Mouse (Mus musculus) heart, embryonic 15.5 days (tissue): ENCODE data around the gene Ndufa4l2. TPM values are rescaled to one million over a fixed set of nuclear protein-coding genes. Genes with fewer than 3 reads are reported as not detected.

Source experiments
- ATAC-seq: fragments of 200-750 bp; cut with Nextera tagmentation; replicated peaks from 2 replicates; pipeline ENCODE4 v1.8.0; 2017; ENCODE audit warnings: low read depth, moderate TSS enrichment; ENCODE audit not compliant: insufficient number of reproducible peaks, insufficient read depth, low FRiP score
- H3K27ac ChIP-seq: fragments of 300-500 bp; sonication (generic); 2 replicates; pipeline ENCODE4 v1.5.1; 2015; ENCODE audit warnings: mild to moderate bottlenecking, inconsistent platforms
- H3K27me3 ChIP-seq: fragments of 300-500 bp; sonication (generic); 2 replicates; pipeline ENCODE4 v1.6.1; 2015; ENCODE audit warnings: inconsistent platforms
- H3K36me3 ChIP-seq: fragments of 300-500 bp; sonication (generic); 2 replicates; pipeline ENCODE4 v1.6.1; 2015; ENCODE audit warnings: mild to moderate bottlenecking, inconsistent platforms
- H3K4me1 ChIP-seq: fragments of 300-500 bp; sonication (generic); replicated peaks from 2 replicates; pipeline ENCODE4 v1.6.1; 2015; ENCODE audit warnings: inconsistent platforms
- H3K4me2 ChIP-seq: fragments of 300-500 bp; sonication (generic); 2 replicates; pipeline ENCODE4 v1.6.1; 2015; ENCODE audit warnings: inconsistent platforms, mild to moderate bottlenecking, moderate library complexity
- H3K4me3 ChIP-seq: fragments of 300-500 bp; sonication (generic); 2 replicates; pipeline ENCODE4 v1.5.1; 2015; ENCODE audit warnings: mild to moderate bottlenecking, inconsistent platforms
- H3K9ac ChIP-seq: fragments of 300-500 bp; sonication (generic); 2 replicates; pipeline ENCODE4 v1.6.1; 2015; ENCODE audit warnings: mild to moderate bottlenecking, inconsistent platforms
- H3K9me3 ChIP-seq: fragments of 300-500 bp; sonication (generic); replicated peaks from 2 replicates; pipeline ENCODE4 v1.6.1; 2016; ENCODE audit warnings: inconsistent platforms
- WGBS: fragments of 180-500 bp; shearing (Covaris S2); methylation state at CpG from one replicate; pipeline ENCODE4 v1.1.7; 2015; ENCODE audit warnings: mixed read lengths; 5-methylcytosine and 5-hydroxymethylcytosine counted together
- polyA plus RNA-seq: library from polyadenylated mRNA; unstranded; fragments of >200 nt; fragmentation: Nextera tagmentation; extraction: Ambion mirVana; gene quantifications from 2 replicates; pipeline ENCODE4 v1.2.1, GENCODE M21; 2015

The Ndufa4l2 gene
- polyA plus RNA-seq, 1 experiment from 2014 or later: 53.6 TPM

DNA sequence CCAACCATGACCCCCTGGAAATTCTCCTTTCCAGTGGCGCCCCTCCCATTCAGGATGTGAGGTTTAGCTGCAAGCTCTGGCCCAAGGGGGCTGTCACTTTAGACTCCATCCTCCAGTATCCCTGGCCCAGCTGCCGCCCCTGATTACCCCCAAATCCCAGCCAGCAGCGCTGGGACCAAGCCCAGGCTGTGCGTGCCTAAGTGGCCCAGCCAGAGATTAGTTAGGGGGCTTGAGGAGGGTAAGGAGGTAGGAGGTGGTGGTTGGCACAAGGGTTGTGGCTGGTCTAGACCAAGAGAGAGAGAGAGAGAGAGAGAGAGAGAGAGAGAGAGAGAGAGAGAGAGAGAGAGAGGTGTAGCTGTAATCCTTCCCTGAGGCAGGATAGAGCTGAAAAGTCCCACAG, 16.8 kb downstream of the Ndufa4l2 start:
- H3K4me2 ChIP-seq: no peak overlapping the region
- H3K4me3 ChIP-seq: no peak overlapping the region; the same call in 1 of the 2 replicates
- under 1% methylated on average over 4 of the region's 4 CpGs for WGBS
- H3K4me1 ChIP-seq: peaks cover 28% of the 10 kb centered on the region
- H3K27me3 ChIP-seq: peaks cover 100% of the 10 kb centered on the region
- H3K9ac ChIP-seq: no peak overlapping the region
- H3K27ac ChIP-seq: no peak overlapping the region
- ATAC-seq: no peak
- no peaks in the 10 kb centered on the region for H3K36me3 ChIP-seq
- H3K9me3 ChIP-seq: no peaks in the 10 kb centered on the region

DNA sequence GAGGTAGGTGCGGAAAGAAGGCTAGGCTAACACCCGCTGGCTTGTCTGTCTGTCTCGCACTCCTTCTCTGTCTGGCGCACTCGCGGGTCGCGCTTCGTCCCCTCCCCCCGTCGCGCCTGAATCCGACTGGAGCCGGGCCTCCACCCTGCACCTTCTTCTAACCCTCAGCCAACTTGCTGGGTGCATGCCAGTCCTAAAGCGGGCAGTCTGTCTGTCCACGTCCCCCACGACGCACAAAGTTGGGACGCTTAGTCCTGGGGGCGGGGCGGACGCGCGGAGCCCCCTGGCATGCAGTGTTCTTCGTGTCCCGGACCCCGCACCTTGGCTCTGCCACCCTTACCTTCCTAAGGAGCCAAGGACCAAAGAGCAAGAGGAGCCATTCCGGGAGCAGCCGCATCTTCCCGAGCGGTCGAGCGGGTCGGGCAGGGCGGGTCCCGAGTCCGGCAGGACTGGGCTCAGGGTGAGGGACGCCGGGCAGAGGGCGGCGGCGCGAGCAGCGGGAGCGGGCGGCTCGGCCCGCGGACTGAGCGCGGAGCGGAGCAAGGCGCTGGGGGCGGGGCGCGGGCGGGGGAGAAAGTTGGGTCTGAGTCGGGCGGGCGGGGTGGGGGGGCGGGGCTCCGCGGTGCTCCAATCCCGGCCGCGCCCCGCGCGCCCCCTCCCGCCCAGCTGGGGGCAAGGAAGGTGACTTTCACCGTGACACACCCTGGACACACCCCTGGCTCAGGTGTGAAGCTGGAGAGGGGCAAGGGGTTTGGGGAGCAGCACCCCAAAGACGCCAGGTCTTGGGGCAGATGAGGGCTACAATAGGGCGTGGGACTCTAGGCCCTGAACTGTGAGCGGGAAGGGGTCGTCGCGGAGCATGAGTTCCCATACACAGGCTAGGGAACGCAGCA, 19.5 kb downstream of the Ndufa4l2 start, which contains the start of gene Nxph4:
TSS of gene Nxph4 (minus strand) at position 524 of the 893 bp plus-strand sequence.
- H3K27me3 ChIP-seq: peaks cover 87% of the 10 kb centered on the region
- peak within 1 kb of the TSS; percentile 55 for H3K4me3 ChIP-seq
- peak within 1 kb of the TSS; percentile 97 for H3K4me2 ChIP-seq
- H3K9ac ChIP-seq: peak within 1 kb of the TSS; percentile 59
- WGBS: under 1% methylated on average over 43 of the region's 78 CpGs
- peak; percentile 11 for ATAC-seq
- no peaks in the 10 kb centered on the region for H3K9me3 ChIP-seq
- H3K27ac ChIP-seq: no peak within 1 kb of the TSS
- H3K36me3 ChIP-seq: no peaks in the 10 kb centered on the region
- peaks cover 24% of the 10 kb centered on the region for H3K4me1 ChIP-seq

DNA sequence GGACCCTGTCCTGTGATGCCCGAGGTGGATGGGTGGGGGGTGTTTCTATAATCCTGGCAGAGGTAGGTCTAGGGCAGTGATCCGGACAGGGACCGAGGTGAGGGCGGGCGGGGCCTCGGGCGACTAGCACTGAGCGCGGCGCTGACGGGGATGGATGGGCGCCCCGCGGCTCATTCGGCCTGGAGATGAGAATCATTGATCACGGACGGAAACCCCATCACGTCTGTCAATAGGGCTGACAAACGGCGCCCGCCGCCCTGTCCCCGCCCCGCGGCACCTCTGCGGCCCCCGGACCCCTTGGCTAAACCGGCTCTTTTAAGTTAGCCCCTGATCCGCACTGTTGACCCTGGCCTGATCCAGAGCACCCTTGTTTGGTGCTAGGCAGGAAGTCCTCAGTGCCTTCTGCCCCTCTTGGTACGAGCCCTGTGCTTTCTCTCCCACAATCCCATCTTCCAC, 20.2 kb downstream of the Ndufa4l2 start:
- Histone ChIP-seq H3K27ac (no peak overlapping the region), H3K9ac (peak overlapping the region; percentile 23; the same call in 1 of the 2 replicates), H3K36me3 (no peaks in the 10 kb centered on the region), H3K27me3 (peaks cover 80% of the 10 kb centered on the region), H3K4me1 (peaks cover 24% of the 10 kb centered on the region), H3K9me3 (no peaks in the 10 kb centered on the region), H3K4me2 (peak overlapping the region; percentile 97), H3K4me3 (peak overlapping the region; percentile 55)
- ATAC-seq: no peak; the same call in 1 of the 2 replicates
- WGBS: under 1% methylated on average over 30 of the region's 30 CpGs

DNA sequence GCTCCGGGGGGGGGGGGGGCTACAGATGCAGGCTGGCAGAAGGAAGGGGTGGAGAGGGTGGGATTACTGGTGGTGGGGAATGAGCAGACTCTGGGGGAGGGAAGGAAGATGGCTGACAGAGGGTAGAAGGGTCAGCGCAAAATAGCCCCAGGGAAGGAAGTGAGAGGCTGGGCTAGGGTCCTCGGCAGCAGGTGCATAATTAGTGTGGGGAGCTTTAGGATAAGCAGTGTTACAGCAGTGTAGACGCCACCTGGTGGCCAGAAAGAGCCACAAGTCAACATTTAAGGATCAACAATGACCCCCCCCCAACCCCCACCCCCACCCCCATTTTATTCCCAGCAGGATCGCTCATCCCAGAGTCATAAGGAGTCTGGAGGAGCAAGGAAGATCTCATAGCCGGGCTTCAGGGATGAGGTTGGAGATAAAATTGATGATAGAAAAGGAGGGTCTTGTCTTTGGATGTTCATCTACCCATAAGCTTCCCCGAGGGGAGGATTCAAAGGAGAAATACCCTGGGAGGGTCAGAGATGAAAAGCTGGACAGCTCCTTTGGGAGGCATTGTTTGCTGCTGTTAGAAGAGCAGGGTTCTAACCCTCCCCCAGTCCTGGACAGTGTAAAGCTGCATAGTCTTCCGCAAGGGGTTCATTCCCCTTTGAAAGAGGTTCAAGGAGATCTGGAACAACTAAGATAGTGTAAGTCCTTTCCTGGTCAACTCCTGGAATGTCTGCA, 22.0 kb downstream of the Ndufa4l2 start:
- Histone ChIP-seq H3K9me3 (no peaks in the 10 kb centered on the region), H3K36me3 (0 out of 2 replicates have a peak, but pooled peaks cover 6% of the 10 kb centered on the region), H3K4me1 (peaks cover 18% of the 10 kb centered on the region), H3K4me2 (no peak overlapping the region), H3K27me3 (peaks cover 62% of the 10 kb centered on the region), H3K9ac (no peak overlapping the region), H3K4me3 (no peak overlapping the region), H3K27ac (no peak overlapping the region)
- 11% methylated on average over 8 of the region's 8 CpGs for WGBS
- no peak for ATAC-seq

DNA sequence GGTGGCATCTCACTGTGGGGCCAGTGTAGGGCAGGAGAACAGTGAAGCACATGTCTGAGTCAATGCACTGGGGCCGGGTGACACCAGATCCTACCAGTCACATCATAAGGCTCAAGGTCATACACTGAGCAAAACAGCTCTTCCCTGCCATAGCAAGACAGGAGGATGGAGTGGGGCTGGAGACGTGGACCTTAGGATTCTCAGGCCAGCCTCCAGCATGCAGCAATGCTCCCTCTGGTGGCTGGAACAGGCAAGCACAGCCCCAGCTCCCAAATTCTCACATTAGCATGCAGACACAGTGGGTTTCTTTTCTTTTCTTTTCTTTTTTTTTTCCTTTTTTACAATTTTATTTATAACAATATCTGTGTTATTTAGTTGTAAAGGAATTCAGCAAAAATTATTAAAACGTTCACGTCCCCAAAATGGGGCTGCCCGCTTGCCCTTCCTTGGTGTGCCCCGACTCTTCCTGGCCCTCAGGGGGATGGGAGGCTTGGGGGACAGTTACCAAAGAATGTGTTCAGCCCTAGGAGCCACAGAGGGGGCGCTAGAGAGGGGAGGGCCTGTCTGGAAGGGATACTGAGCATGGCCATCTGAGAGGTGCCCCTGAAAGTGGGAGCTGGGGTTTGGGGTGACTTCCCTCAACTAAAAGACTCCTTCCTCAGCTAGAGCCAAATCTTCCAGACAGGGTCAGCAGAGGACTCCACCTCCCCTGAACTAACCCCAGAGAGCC, 23.3 kb downstream of the Ndufa4l2 start:
- peaks cover 49% of the 10 kb centered on the region for H3K27me3 ChIP-seq
- H3K4me2 ChIP-seq: no peak overlapping the region
- H3K4me3 ChIP-seq: no peak overlapping the region
- WGBS: 29% methylated on average over 7 of the region's 7 CpGs
- H3K9ac ChIP-seq: no peak overlapping the region
- 0 out of 2 replicates have a peak, but pooled peaks cover 6% of the 10 kb centered on the region for H3K36me3 ChIP-seq
- no peak for ATAC-seq
- peaks cover 18% of the 10 kb centered on the region for H3K4me1 ChIP-seq
- no peaks in the 10 kb centered on the region for H3K9me3 ChIP-seq
- H3K27ac ChIP-seq: no peak overlapping the region

DNA sequence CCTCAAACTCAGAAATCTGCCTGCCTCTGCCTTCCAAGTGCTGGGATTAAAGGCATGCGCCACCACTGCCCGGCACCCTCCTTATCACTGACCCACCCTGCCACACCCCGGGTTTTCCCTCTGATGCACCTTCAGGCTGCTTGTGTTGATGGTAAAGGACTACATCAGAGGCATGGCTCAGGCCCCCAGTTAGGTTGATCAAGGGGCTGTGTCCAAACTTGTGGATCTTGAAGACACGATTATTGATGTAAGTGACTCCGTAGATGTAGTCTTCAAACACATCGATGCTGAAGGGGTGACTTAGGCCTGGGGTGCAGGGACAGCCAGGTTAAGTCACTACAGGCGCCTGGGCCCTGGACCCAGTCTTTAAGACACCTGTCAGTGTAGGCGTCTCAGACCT, 26.7 kb downstream of the Ndufa4l2 start:
- Histone ChIP-seq H3K27me3 (peaks cover 14% of the 10 kb centered on the region), H3K27ac (no peak overlapping the region), H3K4me2 (no peak overlapping the region), H3K4me3 (no peak overlapping the region), H3K9me3 (no peaks in the 10 kb centered on the region), H3K36me3 (peaks cover 11% of the 10 kb centered on the region; the same call in 1 of the 2 replicates), H3K9ac (no peak overlapping the region), H3K4me1 (no peaks in the 10 kb centered on the region)
- no peak for ATAC-seq
- 88% methylated on average over 8 of the region's 8 CpGs for WGBS

DNA sequence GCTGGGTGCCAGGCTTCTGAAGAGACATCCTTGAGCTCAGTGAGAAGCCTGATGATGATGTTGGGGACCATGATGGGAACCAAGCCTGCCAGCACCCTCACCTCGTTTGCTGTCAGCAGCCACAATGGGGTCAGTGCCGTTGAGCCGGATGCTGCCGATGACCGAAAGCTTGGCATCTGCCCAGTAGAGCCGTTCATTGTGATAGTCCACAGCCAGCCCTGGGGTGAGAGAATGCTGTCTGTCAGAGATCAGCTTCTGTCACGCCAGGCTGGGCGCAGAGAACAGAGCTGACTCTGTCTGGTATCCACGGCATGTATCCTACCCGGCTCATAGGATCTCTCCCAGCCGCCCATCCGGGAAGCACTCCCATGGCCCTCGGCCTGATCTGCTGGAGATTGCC, 27.3 kb downstream of the Ndufa4l2 start:
- Histone ChIP-seq H3K4me2 (no peak overlapping the region), H3K9ac (no peak overlapping the region), H3K27me3 (peaks cover 8% of the 10 kb centered on the region), H3K36me3 (peaks cover 17% of the 10 kb centered on the region; the same call in 1 of the 2 replicates), H3K4me3 (no peak overlapping the region), H3K4me1 (no peaks in the 10 kb centered on the region), H3K27ac (no peak overlapping the region), H3K9me3 (no peaks in the 10 kb centered on the region)
- WGBS: 63% methylated on average over 13 of the region's 13 CpGs
- ATAC-seq: no peak

DNA sequence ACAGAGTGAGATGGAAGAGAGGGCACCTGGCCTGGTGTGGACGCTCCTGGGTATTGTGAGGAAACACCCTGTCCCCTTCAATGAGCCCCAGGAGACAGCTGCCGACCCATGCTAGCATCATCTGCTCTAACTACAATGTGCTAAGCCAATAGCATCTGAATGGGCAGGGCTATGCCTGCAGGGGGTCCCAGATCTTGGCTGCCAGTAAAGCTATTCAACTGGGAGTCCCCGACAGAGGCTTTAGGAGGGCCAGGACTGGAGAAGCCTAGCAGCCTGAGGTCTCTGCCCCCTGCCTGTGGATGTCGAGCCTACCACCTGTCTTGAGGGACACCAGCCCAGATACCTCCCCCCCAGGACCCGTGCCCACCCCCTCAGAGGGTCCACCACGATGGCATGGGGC, 28.0 kb downstream of the Ndufa4l2 start:
- no peaks in the 10 kb centered on the region for H3K9me3 ChIP-seq

DNA sequence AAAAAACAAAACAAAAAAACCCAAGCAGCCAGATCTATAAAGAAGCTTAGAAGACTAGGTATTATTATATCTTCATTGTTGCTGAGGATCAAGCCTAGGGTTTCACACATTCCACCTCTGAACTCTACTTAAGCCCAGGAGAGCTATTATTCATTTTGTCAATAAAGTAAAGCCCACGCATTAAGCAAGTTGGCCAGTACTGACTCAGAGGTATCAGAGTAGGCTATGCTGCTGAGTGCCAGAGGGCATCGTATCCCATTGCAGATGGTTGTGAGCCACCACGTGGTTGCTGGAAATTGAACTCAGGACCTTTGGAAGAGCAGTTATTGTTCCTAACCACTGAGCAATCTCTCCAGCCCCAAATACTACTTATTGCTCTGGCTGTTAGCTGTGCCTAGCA, 29.1 kb downstream of the Ndufa4l2 start:
- Histone ChIP-seq H3K36me3 (peaks cover 19% of the 10 kb centered on the region; the same call in 1 of the 2 replicates), H3K9me3 (no peaks in the 10 kb centered on the region), H3K4me1 (no peaks in the 10 kb centered on the region), H3K4me2 (no peak overlapping the region), H3K4me3 (no peak overlapping the region), H3K27me3 (no peaks in the 10 kb centered on the region), H3K9ac (no peak overlapping the region), H3K27ac (no peak overlapping the region)
- no peak for ATAC-seq
- WGBS: 79% methylated on average over 3 of the region's 3 CpGs

More for the DNA sequence above, 28.0 kb downstream of the Ndufa4l2 start:
- ATAC-seq: no peak
- Histone ChIP-seq H3K36me3 (peaks cover 19% of the 10 kb centered on the region; the same call in 1 of the 2 replicates), H3K27me3 (peaks cover 5% of the 10 kb centered on the region; the same call in 1 of the 2 replicates), H3K4me2 (no peak overlapping the region), H3K4me1 (no peaks in the 10 kb centered on the region), H3K9ac (no peak overlapping the region), H3K27ac (no peak overlapping the region), H3K4me3 (no peak overlapping the region)
- 65% methylated on average over 6 of the region's 6 CpGs for WGBS

DNA sequence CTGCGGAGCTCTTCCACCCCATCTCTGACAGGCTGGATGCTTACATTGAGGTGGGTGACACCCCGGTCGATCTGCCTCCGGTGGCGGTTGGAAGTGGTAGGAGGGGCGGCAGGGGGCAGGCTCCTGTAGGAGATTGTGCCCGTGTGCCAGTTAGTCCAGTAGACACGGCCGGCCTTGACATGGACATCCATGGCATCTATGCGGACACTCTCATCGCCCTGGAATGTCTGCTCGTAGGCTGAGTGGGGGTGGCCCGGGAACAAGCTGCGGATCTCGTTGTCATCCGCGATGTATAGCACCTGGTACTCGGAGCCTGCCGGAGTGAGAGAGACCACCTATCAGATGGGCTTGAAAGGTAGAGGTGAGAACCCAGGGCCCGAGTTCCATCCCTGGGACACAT, 29.6 kb downstream of the Ndufa4l2 start:
- no peaks in the 10 kb centered on the region for H3K27me3 ChIP-seq
- 83% methylated on average over 20 of the region's 20 CpGs for WGBS
- H3K9ac ChIP-seq: no peak overlapping the region
- H3K36me3 ChIP-seq: peaks cover 19% of the 10 kb centered on the region; the same call in 1 of the 2 replicates
- H3K9me3 ChIP-seq: no peaks in the 10 kb centered on the region
- H3K27ac ChIP-seq: no peak overlapping the region
- no peak overlapping the region for H3K4me2 ChIP-seq
- no peak for ATAC-seq
- H3K4me3 ChIP-seq: no peak overlapping the region
- H3K4me1 ChIP-seq: no peaks in the 10 kb centered on the region

DNA sequence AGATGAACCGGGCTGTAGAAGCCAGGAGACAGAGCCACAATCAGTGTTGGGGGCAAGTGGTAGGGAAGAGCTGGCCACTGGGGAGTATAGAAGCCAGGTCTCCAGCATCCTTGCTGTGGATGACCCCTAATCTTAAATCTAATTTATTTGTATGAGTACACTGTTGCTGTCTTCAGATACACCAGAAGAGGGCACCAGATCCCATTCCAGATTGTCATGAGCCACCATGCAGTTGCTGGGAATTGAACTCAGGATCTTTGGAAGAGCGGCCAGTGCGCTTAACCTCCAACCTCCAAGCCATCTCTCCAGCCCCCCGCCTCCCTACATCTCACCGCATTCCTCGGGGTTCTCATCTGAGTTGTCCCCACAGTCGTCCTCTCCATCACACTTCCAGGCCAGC, 31.7 kb downstream of the Ndufa4l2 start:
- no peak overlapping the region for H3K4me2 ChIP-seq
- no peaks in the 10 kb centered on the region for H3K27me3 ChIP-seq
- H3K36me3 ChIP-seq: peaks cover 13% of the 10 kb centered on the region; the same call in 1 of the 2 replicates
- no peak overlapping the region for H3K4me3 ChIP-seq
- ATAC-seq: no peak
- no peaks in the 10 kb centered on the region for H3K4me1 ChIP-seq
- H3K9me3 ChIP-seq: no peaks in the 10 kb centered on the region
- whole genome bisulfite sequencing: 86% methylated on average over 7 of the region's 7 CpGs
- H3K27ac ChIP-seq: no peak overlapping the region
- H3K9ac ChIP-seq: no peak overlapping the region
